Mouse (Mus musculus): ENCODE measurements at regions not wholly inside any gene's neighbourhood (a gene's known extent, or its start where the extent isn't known, plus 50 kb on each side); places are given as distances from the start of the nearest gene placed in this dataset.

- DNase-seq (ENCODE audit: low spot score), result no peak
These were observed 218.2 kb downstream of the Klf5 start for GRCm38 (mm10) chr14:99516703-99517102.

DNA sequence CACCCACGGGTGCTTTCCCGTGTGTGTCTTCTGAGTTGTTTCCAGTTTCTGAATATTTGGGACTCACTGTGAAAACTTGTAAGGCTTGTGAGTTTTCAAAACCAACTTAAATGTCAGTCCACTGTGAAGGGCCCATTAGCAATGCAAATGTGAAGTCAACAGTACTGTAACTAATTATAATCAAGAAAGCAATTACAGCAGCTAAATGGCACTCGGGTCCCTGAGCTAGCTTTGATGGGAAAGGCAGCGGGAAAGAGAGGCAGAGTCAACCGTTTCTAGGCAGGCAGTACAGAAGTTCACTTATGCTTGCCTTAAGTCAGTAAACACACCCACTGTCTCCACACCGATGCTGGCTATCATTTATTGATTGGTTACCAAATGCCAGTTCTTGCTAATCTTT is 221.9 kb downstream of the Klf5 start:
- DNase-seq (ENCODE audit: low spot score), result no peak

DNA sequence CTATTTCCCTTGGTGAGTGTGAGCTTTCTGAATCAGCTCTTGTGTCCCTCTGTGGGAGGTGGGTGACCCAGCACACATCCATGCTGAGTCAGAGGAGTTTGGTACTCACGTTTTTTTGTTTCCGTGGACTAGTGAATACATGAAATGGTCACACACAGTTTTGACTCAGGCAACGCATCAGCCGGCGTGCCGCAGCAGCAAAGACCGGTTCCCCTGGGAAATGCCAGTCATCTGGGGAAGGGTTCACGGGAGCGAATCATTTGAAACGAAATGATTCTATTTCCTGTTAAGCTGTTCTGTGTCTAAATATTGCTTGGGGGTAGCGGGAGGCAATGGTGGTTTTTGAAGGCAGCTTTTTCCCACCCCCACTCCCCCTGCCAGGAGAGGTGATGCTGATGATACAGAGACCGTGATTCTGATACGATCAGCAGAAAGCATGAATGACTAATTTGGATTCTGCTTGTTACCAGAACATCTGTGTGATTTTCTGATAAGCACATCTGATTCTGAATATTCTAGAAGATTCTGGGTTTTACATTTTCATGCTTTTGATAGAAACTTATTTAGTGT is 223.5 kb downstream of the Klf5 start:
- no peak for DNase-seq (ENCODE audit: low spot score)

DNA sequence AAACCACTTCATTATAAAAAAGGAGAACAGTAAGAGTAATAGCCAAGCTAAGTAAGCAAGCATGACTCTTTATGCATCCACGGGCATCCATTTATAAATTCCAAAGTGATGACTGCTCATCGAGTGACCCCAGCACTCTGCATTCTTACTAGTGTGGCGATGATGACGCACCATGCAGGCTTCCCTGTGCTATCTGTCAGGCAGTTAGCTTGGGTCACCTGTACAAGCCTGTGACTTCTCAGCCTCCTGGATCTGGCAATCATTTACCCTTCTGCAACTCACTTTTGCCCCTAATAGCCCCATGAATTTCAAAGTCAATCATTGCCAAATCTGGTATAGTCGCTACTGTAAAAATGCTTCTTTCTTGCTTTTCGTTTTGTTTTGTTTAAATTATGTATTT is 237.3 kb downstream of the Klf5 start:
- no peak for DNase-seq (ENCODE audit: low spot score)

- DNase-seq (ENCODE audit: low spot score), result no peak
These were observed 238.8 kb downstream of the Klf5 start for GRCm38 (mm10) chr14:99537286-99537685.

GRCm38 (mm10) chr14:99541716-99542115 is 243.2 kb downstream of the Klf5 start:
- DNase-seq (ENCODE audit: low spot score), result no peak

DNA sequence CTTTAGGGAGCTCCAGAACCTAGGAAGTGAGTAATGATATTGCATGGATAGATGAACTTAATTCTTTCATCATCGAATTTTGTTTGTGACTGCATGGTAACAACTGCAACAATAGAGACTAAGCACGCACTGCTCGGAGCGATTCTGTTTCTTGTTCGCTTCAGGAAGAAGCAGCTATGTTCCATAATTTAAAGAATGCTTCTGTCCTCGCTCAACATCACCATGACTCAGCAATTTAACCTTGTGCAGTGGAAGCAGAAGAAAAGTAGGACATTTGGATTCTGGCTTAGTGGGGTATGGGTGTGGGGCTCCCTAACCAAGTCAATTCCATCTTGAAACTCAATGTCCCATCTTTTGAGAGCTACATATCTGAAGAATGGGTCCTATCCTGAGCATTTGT is 249.4 kb downstream of the Klf5 start:
- DNase-seq (ENCODE audit: low spot score), result no peak

- DNase-seq (ENCODE audit: low spot score), result no peak
These were observed 250.1 kb downstream of the Klf5 start for GRCm38 (mm10) chr14:99548363-99549248.

- no peak for DNase-seq (ENCODE audit: low spot score)
These were observed 265.5 kb downstream of the Klf5 start for GRCm38 (mm10) chr14:99564024-99564423.

GRCm38 (mm10) chr14:99574146-99574545 is 275.7 kb downstream of the Klf5 start:
- DNase-seq (ENCODE audit: low spot score), result no peak

DNA sequence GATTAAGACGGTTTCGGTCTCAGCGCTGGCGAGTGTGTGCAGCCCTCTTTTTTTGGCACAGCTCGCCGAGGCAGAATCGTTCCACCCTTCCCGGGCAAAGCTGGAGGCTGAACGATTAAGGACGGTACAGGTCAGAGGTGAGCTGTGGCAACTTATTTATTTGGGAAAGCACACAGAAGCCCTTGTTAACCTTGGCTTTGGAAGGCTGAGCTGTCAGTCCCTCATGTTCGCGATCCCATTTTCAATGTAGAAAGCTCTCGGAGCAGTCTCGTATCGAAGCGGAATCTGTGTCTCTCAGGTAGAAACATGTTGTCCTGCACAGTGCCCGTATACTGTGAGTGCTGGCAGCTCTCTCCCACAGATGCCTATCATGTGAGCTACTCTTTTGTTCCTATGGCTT is 280.2 kb downstream of the Klf5 start:
- no peak for DNase-seq (ENCODE audit: low spot score)

GRCm38 (mm10) chr14:99579271-99579759 is 280.8 kb downstream of the Klf5 start:
- no peak for DNase-seq (ENCODE audit: low spot score)

- DNase-seq (ENCODE audit: low spot score), result no peak
These were observed 281.3 kb downstream of the Klf5 start for GRCm38 (mm10) chr14:99579765-99580266.

- DNase-seq (ENCODE audit: low spot score), result no peak
These were observed 285.7 kb downstream of the Klf5 start for GRCm38 (mm10) chr14:99584144-99584543.

GRCm38 (mm10) chr14:99586029-99586428 is 287.5 kb downstream of the Klf5 start:
- no peak for DNase-seq (ENCODE audit: low spot score)

DNA sequence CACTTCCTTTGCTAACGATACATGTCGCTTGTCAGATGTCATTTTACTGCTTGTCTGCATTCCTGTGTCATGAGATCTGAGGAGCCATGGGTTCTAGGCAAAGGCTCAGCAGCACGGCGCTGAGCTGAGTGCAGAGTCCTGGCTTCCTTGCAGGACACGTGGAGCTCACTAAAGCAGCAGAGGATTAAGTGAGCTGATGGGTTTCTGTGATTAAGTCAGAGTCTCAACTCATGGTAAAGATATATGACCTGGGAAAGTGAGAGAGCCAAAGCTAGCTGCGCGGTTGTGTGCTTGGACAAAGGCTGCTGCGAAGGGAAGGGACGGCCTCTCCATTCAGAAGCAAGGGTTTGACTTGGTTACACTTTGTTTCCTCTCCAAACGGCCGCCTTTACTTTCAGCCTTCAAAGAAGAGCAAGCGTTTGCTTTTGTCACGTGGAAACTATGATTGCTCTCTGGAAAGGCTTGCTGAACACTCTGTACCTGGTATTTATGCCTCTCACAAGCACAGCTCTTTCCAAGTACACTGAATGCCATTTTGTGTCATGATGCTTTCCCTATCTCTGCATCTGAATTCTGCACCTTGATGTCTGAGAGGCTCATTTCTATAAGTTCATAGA is 292.5 kb downstream of the Klf5 start:
- DNase-seq (ENCODE audit: low spot score), result no peak

DNA sequence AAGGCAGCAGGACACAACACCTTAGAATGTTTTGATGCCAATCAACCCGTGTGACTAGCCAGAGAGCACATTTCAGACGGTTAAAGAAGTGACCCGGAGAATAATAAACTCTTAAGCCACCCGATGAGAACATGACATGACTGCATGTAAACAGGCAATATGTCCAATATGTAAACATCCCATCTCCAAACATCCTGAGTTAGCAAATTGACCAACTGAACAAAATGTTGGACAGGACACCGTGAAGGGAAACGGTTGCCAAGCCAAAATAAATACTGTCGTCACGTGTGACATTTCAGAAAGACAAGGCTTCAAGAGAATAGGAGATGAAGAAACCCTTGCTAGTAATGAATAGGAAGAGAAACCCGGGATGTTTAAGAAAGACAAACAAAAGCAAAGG is 294.4 kb downstream of the Klf5 start:
- DNase-seq (ENCODE audit: low spot score), result no peak

GRCm38 (mm10) chr14:99593864-99594263 is 295.4 kb downstream of the Klf5 start:
- no peak for DNase-seq (ENCODE audit: low spot score)

DNA sequence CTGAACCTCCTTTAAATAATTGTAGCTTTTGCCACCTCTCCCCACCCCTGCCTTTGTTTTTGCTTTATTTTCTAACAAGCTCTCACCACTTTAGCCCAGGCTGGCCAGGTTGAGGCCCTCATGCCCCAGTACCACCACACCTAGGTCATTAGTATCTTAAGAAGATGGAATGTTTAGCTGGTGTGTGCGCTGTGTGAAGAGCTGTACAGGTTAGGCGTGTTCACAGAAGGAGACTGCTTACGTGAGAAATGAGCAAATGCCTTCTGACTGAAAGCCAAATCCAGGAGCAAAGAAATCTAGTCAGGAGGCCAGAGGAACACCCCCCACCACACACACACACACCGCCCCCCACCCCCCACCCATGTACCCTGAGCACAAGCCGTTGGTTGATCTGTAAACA is 303.4 kb downstream of the Klf5 start:
- DNase-seq (ENCODE audit: low spot score), result no peak

DNA sequence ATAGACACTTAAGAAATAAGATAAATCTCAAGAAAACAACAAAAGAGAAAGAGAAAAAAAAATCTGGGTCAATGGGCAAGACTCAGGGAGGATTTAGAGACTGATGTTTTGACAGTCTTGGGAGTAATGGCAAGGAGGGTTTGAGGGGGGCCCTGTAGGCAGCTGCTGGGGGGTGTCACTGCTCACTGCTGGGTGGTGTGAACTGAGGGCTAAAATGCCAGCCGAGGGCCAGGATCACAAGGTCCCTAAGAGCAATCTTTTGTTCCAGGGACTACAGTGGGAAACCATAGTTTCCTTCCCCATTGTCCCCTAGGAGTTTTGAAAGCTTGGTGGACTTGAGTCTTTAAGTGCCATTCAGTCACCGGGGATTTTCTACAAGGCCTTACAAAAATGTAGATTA is 304.8 kb downstream of the Klf5 start:
- no peak for DNase-seq (ENCODE audit: low spot score)

GRCm38 (mm10) chr14:99605351-99606100 is 307.0 kb downstream of the Klf5 start:
- DNase-seq (ENCODE audit: low spot score), result no peak

DNA sequence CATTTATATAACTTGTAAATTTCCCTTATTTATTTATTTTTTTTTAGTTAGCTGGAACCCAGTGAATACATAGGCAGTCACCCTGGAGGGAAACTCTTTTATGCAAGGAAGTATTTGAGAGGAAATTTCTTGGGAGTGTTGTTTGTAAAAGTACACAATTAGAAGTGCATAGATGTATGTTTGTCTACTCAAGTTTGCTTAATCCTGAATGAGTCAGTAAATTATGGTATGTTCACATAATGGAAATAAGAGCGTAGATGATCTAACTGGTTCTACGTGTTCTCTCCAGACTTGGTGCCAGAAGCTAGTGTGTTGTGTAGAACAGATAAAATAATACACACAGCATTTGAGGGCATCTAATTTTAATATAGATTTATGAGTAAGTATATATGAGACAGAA is 310.5 kb downstream of the Klf5 start:
- no peak for DNase-seq (ENCODE audit: low spot score)

Data from thymus, postnatal 0 days (tissue).